Mouse (Mus musculus) lung, embryonic 14.5 days (tissue): ENCODE results near the gene Slc22a14. TPM values are rescaled to one million over a fixed set of nuclear protein-coding genes. Genes with fewer than 3 reads are reported as not detected.

Experiments used
- ATAC-seq: fragments of 200-750 bp; cut with Nextera tagmentation; 2 replicates; pipeline ENCODE4 v1.8.0; 2017; ENCODE audit warnings: mild to moderate bottlenecking, moderate TSS enrichment, moderate library complexity; ENCODE audit not compliant: insufficient read depth
- DNase-seq: peaks from one replicate; pipeline ENCODE4 v3.0.0-alpha.2; 2015
- H3K27ac ChIP-seq: fragments of 300-500 bp; sonication (generic); 2 replicates; pipeline ENCODE4 v1.5.1; 2014; ENCODE audit warnings: low read depth, mild to moderate bottlenecking, moderate library complexity
- H3K27me3 ChIP-seq: fragments of 300-500 bp; sonication (generic); 2 replicates; pipeline ENCODE4 v1.6.1; 2014; ENCODE audit warnings: low read length, control low read depth; ENCODE audit not compliant: insufficient read depth
- H3K36me3 ChIP-seq: fragments of 300-500 bp; sonication (generic); 2 replicates; pipeline ENCODE4 v1.6.1; 2014; ENCODE audit warnings: control low read depth; ENCODE audit not compliant: insufficient read depth
- H3K4me1 ChIP-seq: fragments of 300-500 bp; sonication (generic); 2 replicates; pipeline ENCODE4 v1.6.1; 2014; ENCODE audit warnings: antibody characterized with exemption, control low read depth; ENCODE audit not compliant: insufficient read depth
- H3K4me2 ChIP-seq: fragments of 300-500 bp; sonication (generic); 2 replicates; pipeline ENCODE4 v1.6.1; 2014; ENCODE audit warnings: mild to moderate bottlenecking
- H3K4me3 ChIP-seq: fragments of 300-500 bp; sonication (generic); 2 replicates; pipeline ENCODE4 v1.5.1; 2014; ENCODE audit warnings: low read depth, low read length
- H3K9ac ChIP-seq: fragments of 300-500 bp; sonication (generic); 2 replicates; pipeline ENCODE4 v1.6.1; 2014
- H3K9me3 ChIP-seq: fragments of 300-500 bp; sonication (generic); 2 replicates; pipeline ENCODE4 v1.6.1; 2016; ENCODE audit warnings: low read depth, low read length, control low read depth
- CTCF ChIP-seq: IDR thresholded peaks from 2 replicates; pipeline ENCODE4 v1.5.1; 2016; ENCODE audit warnings: antibody characterized with exemption, low read depth
- WGBS: fragments of 180-500 bp; shearing (Covaris S2); extraction: QIAGEN DNeasy Blood & Tissue Kit; methylation state at CpG from one replicate; pipeline ENCODE4 v1.1.7; 2014; 5-methylcytosine and 5-hydroxymethylcytosine counted together
- polyA plus RNA-seq: library from polyadenylated mRNA; unstranded; fragments of >200 nt; fragmentation: Nextera tagmentation; extraction: Ambion mirVana; gene quantifications from 2 replicates; pipeline ENCODE4 v1.2.1, GENCODE M21; 2014

Gene Slc22a14
- polyA plus RNA-seq, 1 experiment from 2014 or later, result not detected

DNA sequence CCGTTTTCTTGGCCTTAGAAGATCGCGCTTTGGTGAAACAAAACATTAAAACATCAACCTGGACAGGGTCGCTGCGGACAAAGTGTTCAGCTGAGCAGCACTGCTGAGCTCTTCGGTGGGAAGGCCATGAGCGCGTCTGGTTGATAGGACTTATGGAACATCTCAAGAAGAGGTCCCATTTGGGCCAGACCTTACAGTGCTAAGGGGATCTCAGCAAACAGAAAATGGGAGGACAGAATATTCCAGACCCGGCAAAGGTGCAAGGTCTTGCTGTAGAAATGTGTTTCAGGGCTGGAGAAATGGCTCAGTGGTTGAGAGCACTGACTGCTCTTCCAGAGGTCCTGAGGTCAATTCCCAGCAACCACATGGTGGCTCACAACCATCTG is 42.1 kb downstream of the Slc22a14 start:
- Histone ChIP-seq H3K4me2 (peak overlapping the region; percentile 96), H3K27ac (peak overlapping the region; percentile 91), H3K9me3 (no peaks in the 10 kb centered on the region), H3K4me1 (no peaks in the 10 kb centered on the region), H3K9ac (peak overlapping the region; percentile 61), H3K27me3 (no peaks in the 10 kb centered on the region), H3K36me3 (no peaks in the 10 kb centered on the region), H3K4me3 (peak overlapping the region; percentile 91)
- WGBS, result 3% methylated on average over 9 of the region's 9 CpGs
- peak; percentile 26 for DNase-seq
- ATAC-seq, result no peak
- no peak for TF ChIP-seq CTCF

- Histone ChIP-seq H3K27me3 (no peaks in the 10 kb centered on the region), H3K9ac (peak within 1 kb of the TSS; percentile 83), H3K4me1 (no peaks in the 10 kb centered on the region), H3K9me3 (no peaks in the 10 kb centered on the region), H3K4me2 (peak within 1 kb of the TSS; percentile 96), H3K36me3 (no peaks in the 10 kb centered on the region), H3K4me3 (peak within 1 kb of the TSS; percentile 91), H3K27ac (peak within 1 kb of the TSS; percentile 91)
- peak; percentile 57 for TF ChIP-seq CTCF
- peak; percentile 97 for ATAC-seq
- peak; percentile 99 for DNase-seq
- WGBS, result under 1% methylated on average over 76 of the region's 76 CpGs
Observed at GRCm38 (mm10) chr9:119322289-119323259, 42.8 kb downstream of the Slc22a14 start, which contains the start of gene Oxsr1. Gene Oxsr1 (minus strand): TSS chr9:119322427.

DNA sequence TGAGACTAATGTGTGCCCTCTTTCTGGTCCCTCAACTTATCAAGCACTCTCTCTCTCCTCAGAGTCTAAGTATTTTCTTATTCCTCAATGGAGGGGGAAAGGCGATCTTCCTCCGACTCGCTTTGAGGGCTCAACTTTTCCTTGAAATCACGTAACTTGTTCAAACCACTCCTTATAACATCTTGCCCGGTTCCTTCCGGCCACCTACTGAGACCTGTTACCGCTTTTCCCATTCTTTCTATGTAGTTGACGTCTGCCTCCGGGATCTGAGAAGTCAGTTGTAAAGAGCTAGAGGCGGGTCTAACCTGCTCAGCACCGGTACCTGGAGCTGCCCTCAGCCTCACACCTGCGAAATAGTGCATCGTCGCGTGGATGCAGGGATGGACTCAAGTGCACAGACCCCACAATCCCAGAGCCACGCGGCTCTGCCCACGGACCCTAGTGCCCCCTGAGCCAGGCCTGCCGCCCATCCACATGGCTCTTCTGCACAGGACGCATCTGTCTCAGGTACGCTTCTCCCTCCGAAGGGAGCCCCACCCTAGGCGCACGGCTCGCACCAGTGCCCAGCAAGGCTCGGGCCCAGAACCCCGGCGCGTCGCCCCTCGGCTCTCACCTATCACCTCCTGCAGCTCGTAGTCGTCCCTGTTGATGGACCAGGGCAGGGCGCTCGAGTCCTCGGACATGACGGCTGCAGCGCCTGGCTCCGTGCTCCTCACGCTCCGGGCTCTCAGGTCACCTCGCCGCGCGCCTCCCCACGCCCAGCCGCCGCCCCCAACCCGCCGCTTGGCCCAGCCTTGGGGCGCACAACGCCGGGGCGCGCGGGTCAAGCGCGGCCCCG is 43.7 kb downstream of the Slc22a14 start:
- under 1% methylated on average over 57 of the region's 59 CpGs for WGBS
- peak overlapping the region; percentile 91 for H3K4me3 ChIP-seq
- no peaks in the 10 kb centered on the region for H3K9me3 ChIP-seq
- no peak for TF ChIP-seq CTCF
- DNase-seq (peak; percentile 24), ATAC-seq (peak; percentile 47)
- H3K9ac ChIP-seq, result peak overlapping the region; percentile 83
- H3K4me2 ChIP-seq, result peak overlapping the region; percentile 96
- H3K27me3 ChIP-seq, result no peaks in the 10 kb centered on the region
- H3K27ac ChIP-seq, result peak overlapping the region; percentile 91
- no peaks in the 10 kb centered on the region for H3K4me1 ChIP-seq
- no peaks in the 10 kb centered on the region for H3K36me3 ChIP-seq

- Histone ChIP-seq H3K4me3 (peak overlapping the region; percentile 91), H3K9ac (peak overlapping the region; percentile 83), H3K9me3 (no peaks in the 10 kb centered on the region), H3K4me1 (no peaks in the 10 kb centered on the region), H3K4me2 (peak overlapping the region; percentile 96), H3K27ac (0 out of 2 replicates have a peak overlapping the region, but pooled peaks have one; percentile 3), H3K36me3 (no peaks in the 10 kb centered on the region), H3K27me3 (no peaks in the 10 kb centered on the region)
- DNase-seq (no peak), ATAC-seq (no peak)
- TF ChIP-seq CTCF, result no peak
- WGBS, result 13% methylated on average over 7 of the region's 7 CpGs
Observed at GRCm38 (mm10) chr9:119320946-119321345, 44.4 kb downstream of the Slc22a14 start.

DNA sequence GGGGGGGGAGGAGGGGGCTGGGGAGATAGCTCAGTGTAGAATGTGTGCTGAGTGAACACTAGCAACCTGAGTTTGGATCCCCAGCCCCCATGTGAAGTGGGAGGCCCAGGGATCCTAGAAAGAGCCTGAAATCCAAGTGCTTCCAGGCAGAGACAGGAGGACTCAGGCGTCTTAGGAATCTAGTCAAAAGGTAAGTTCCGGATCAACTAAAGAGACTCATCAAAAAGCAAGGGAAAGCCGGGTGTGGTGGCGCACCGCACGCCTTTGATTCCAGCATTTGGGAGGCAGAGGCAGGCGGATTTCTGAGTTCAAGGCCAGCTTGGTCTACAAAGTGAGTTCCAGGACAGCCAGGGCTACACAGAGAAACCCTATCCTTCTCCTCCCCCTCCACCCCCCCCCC is 44.9 kb downstream of the Slc22a14 start:
- no peak overlapping the region for H3K27ac ChIP-seq
- no peak overlapping the region for H3K9ac ChIP-seq
- H3K36me3 ChIP-seq, result no peaks in the 10 kb centered on the region
- 77% methylated on average over 7 of the region's 7 CpGs for WGBS
- no peaks in the 10 kb centered on the region for H3K4me1 ChIP-seq
- no peak for ATAC-seq
- H3K4me3 ChIP-seq, result no peak overlapping the region; the same call in 1 of the 2 replicates
- no peaks in the 10 kb centered on the region for H3K27me3 ChIP-seq
- peak overlapping the region; percentile 96 for H3K4me2 ChIP-seq
- TF ChIP-seq CTCF, result no peak
- H3K9me3 ChIP-seq, result no peaks in the 10 kb centered on the region
- DNase-seq, result no peak

DNA sequence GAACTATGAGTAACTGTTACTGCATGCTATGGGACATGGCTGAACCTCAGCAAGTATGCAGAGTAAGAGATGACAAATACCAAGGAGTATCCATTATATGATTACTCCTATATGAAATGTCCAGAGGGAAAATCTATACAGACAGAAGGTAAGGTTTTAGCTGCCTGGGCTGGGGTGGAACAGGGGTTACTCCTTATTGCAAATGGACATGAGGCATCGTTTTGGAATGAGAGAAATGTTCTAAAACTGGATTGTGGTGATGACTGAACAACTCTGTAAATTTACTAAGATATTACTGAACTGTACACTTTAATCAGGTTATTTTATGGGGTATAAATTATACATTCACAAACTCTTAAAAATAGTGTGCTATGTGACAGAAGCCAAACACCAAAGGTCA is 46.5 kb downstream of the Slc22a14 start:
- H3K4me2 ChIP-seq, result no peak overlapping the region
- ATAC-seq (no peak), DNase-seq (no peak)
- H3K36me3 ChIP-seq, result no peaks in the 10 kb centered on the region
- no peaks in the 10 kb centered on the region for H3K9me3 ChIP-seq
- no peaks in the 10 kb centered on the region for H3K4me1 ChIP-seq
- no peaks in the 10 kb centered on the region for H3K27me3 ChIP-seq
- no peak overlapping the region for H3K9ac ChIP-seq
- 86% methylated on average over 1 of the region's 1 CpGs for WGBS
- H3K27ac ChIP-seq, result no peak overlapping the region
- no peak for TF ChIP-seq CTCF
- no peak overlapping the region for H3K4me3 ChIP-seq
